Mouse (Mus musculus): ENCODE measurements around the gene Apoa4. TPM values are rescaled to one million over a fixed set of nuclear protein-coding genes. Genes with fewer than 3 reads are reported as not detected.
A peak's percentile ranks its signal among the peaks of the same experiment; 100 is the strongest.

The Apoa4 gene
- total RNA-seq (2022): not detected

DNA sequence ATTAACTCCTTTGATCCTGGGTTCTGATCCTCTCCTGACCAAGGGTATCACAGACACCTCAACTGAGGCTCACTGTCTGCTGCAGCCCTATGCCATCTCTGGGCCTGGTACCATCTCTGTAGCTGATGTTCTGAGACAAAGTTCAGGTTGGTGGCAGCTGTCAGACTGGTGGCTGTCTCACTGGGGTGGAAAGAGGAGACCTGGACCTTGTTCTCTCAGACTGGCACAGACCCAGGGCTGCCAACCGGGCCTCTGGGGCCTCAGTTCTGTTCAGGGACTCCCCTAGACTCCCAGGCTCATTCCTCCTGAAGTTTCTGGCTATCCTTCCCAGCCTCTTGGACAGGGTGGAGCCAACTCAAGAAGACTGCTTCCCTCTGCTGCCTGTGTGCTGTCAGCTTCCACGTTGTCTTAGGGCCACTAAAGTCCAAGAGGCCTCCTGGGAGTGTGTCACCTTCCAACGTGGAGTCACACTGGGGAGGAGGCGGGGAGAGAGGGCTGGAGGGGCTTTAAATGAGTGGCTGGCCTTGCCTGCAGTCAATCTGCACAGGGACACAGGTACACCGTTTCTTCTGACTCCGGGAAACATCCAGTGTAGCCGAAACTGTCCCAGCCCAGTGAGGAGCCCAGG lies at the start of gene Apoa4:
TSS of gene Apoa4 (plus strand) at position 171 of the 628 bp plus-strand sequence.
- no peak for DNase-seq (ENCODE audit: low spot score)

DNA sequence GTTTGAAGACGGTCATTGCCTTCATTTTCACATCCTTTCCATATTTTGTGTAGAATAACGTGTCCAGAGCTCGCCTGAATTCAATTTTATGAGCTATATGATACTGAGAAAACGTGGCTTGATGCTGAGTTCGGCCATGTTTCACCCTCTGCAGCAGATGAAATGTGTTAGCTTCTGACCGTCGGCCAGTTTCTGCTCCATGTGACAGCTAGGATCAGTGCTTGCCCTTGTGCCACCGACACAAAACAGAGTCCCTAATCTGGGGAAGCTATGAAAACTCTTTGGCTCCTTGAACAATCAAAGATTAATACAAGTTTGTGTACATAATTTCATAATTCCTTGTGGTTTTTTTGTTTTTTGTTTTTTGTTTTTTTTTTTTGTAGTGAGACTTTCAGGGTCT lies 49.3 kb upstream of the Apoa4 start:
- peak; percentile 18 for DNase-seq (ENCODE audit: low spot score)

DNA sequence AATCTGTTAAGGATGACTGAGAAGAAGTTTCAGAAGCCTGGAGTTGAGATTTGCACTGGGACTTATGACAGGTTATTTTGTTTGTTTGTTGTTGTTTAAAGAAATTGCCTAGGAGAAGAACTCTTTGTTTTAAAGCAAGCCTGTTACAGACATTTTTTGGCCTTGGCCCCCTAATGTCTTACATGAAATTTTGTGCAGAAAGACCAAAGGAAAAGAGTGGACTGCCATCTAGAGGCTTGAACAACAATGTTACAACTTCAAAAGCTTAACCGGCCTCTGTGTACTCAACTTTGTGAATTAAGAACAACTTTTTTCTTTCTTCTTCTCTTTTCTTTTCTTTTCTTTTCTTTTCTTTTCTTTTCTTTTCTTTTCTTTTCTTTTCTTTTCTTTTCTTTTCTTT lies 48.9 kb upstream of the Apoa4 start:
- peak; percentile 53 for DNase-seq (ENCODE audit: low spot score)

DNA sequence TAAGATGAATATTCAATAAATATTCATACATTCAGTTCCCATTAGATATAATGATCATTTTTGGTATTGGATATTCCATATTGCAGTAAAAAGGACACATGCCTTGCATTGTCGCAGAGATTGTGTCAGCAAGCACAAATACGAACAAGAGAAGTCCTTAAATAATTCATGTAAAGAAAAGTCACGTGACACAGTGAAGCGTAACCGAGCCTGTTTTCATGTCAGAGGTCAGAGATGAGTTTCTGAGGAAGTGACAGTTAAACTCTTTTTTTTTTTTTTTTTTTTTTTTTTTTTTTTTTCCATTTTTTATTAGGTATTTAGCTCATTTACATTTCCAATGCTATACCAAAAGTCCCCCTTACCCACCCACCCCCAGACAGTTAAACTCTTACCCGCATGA lies 47.9 kb upstream of the Apoa4 start:
- DNase-seq (ENCODE audit: low spot score): no peak

DNA sequence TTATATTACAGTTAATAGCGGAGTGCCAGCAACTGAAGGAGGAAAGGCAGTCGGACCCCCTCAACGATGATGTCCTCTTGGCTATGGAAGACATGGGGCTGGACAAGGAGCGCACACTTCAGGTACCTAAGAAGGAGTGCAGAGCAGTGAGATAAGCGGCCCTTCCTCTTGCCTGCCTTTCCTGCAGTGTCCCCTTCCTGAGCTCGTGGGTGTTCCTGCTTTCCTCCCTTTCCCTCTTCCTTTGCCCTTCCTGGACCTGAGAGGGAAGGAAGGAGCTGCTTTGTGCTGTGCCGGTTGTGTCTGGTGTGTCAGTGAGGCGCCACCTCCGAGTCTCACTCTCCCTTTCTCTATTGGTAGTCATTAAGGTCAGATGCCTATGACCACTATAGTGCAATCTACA lies 45.7 kb upstream of the Apoa4 start:
- DNase-seq (ENCODE audit: low spot score): no peak

DNA sequence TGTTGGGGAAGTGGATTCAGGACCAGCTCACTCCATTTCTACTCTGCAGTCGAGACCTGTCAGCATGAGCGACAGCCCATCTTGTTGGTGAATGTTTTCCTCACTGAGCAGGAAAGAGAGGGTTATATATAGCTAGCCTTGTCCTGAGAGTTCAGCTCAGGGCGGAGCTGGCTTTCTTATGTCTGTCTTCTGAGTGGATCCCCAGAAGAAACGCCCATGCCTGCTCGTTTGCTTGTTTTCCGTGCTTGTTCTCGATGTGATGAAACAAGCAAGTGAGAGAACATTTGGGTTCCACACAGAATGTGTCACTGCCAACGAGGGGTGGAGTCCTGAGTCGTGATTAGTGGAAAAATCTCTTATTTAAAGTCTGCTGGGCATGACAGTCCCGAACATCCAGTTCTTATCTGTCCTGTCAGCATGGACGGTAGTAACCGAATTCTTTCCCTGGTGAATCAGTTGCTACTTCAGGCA lies 43.8 kb upstream of the Apoa4 start:
- DNase-seq (ENCODE audit: low spot score): peak; percentile 82

DNA sequence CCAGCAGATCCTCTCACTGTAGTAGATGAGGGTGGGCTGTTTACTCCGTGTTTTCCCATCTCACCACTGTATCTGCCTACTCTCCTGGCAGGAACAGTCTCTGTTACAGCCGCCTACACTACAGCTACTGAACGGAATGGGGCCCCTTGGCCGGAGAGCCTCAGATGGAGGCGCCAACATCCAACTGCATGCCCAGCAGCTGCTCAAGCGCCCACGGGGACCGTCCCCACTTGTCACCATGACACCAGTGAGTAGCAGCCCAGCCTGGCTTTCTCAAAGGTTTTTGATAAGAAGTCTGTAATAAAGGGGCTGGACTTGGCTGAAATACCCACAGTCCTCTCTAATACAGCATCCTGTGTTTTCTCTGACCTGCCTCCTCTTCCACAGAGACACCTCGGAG lies 42.0 kb upstream of the Apoa4 start:
- DNase-seq (ENCODE audit: low spot score): peak; percentile 38

DNA sequence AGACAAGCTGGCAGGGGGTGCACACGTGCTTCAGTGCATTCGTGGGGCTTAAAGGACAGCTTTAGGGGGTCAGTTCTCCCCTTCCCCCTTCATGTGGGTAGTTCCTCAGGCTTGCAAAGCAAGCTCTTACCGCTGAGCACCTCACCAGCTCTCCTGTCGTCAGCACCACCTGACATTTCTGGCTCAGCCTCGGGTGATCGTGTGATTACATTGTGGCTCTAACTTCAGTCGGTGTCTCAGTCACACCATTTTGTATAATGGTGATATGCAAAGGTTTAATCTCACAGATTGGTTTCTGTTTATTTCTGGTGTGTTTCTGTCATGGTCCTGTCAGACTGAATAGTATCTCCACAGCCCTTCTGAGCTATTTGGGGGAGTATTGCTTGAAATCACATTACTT lies 41.6 kb upstream of the Apoa4 start:
- no peak for DNase-seq (ENCODE audit: low spot score)

DNA sequence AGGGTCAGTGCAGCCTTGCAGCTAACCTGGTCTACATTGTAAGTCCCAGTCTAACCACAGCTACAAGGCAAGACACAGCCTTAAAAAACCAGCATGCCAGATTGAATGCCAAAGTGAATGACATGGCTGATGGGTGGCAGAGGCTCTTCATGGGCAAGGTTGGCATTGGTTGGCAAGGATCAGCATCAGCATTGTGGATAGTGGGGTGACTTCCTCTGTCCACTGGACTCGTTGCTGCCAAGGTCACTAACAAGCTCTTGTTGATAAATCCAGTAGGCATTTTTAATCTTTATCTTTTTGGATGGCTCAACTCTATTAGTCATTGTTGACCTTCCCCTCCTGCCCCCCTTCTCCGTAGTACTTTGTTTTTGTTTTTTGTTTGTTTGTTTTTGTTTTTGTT lies 40.9 kb upstream of the Apoa4 start:
- peak; percentile 16 for DNase-seq (ENCODE audit: low spot score)

DNA sequence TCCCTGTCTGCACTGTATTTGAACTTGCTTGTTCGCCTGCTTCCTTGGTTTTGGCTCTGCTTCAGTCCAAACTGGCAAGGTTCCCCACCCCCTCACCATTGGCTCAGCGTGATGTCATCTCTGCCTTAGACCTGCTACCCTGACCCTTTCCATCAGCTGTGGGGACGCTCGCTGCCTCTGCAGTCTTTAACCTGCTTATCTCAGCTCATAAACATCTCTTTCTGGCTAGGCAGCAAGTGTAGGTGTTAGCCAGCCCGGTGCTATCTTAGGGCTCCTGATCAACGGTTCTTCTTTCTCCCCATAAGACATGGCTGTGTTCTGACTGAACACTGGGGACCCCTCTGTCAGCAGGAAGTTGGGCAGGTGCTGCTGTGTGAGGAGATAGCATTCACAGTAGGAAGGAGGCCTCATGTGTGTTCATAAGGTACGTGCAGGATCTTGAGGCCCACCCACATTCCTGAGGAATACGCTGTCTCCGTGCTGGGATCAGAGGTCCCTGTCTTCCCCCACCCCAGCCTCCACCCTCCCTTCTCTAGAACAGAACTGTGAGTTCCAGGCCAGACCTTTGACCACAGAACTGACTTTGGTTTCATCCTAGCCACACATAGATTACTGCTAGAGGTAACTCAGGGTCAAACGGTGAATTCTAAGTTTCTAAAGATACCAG lies 33.5 kb upstream of the Apoa4 start:
- no peak for DNase-seq (ENCODE audit: low spot score)

DNA sequence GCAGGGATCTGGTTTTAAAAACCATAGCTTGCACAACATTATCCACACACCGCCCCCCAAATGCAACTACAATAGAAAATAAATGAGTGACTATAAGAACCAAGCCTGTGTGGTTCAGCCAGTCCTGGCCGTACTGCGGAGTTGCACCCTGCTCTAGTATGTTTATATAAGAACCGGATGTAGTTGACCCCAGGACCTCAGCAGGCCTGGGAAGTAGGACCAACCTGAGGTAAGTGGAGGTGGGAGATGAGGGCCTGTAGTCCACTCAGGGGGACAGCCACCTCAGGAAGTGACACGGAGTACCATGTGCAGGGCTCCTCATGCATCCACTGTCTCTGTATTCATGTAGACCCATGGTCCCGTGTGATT lies 33.0 kb upstream of the Apoa4 start:
- no peak for DNase-seq (ENCODE audit: low spot score)

DNA sequence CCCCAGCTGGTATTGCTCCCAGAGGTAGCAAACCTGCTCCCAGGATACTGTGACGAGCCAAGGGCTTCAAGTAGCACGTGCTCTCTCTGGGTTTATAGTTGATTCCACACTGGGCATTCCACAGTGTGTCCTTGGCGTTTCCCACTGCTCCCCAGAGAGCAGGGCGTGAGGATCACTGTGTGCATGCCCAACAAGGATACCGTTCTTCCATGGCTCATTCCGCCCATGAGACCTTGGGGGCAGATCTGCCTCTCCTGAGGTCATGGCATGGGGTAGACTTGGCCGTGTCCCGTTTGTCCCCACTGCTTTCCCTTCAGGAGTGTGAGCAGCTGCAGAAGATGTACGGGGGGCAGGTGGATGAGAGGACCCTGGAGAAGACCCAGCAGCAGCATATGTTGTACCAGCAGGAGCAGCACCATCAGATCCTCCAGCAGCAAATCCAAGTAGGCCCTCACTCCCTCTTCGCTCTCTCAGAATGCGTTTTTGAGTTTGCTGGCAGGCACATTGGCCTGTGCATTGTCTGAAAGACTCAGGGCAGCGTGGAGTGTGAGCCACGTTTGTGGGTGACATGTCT lies 32.0 kb upstream of the Apoa4 start:
- no peak for DNase-seq (ENCODE audit: low spot score)

DNA sequence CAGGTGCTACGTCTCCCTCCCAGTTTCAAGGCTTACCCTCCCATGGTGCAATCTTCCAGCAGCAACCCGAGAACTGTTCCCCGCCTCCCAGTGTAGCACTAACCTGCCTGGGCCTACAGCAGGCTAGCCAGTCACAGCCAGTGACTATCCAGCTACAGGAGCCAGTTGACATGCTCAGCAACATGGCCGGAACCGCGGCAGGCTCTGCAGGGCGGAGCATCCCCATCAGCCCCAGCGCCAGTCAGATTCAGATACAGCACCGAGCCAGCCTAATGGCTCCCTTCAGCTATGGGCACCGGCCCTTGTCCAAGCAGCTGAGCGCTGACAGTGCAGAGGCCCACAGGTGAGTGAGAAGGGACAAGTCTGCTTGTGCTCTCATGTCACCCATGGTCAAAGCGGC lies 30.0 kb upstream of the Apoa4 start:
- DNase-seq (ENCODE audit: low spot score): no peak

DNA sequence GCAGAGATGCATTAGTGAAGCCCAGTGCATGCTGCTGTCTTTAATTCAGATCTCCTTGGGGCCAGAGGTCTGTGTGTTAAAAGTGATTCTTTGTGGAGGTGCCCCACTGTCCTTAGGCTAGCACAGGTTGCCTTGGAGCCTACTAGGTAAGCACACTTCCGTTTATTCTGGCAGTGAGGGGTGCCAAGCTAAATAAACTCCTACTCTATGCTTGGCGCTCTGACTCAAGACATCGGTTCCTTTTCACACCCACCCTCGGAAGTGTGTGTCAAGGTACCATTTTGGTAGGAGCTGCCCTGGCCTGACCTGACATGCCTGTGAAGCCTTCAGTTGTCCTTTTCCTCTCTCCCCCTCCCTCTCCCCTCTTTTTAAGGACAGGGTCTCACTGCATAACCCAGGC lies 26.2 kb upstream of the Apoa4 start:
- DNase-seq (ENCODE audit: low spot score): no peak

DNA sequence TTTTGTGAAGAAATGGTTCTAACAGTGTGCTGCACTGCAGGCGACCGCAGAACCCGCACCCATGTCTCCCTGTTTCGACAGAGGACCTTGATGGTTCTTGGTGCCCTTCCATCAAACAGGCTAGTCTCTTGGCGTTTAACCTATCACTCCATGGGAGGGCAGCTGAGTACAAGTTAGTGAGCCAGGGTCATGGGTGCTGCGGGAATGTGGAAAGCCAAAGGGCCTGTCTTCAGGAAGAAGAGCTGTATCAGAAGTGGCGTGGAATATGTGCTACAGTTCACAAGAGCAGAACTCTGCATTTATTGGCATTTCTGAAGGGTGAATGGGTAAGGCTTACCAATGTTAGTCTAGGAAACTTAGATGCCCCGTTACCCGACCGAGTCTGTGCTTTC lies 25.6 kb upstream of the Apoa4 start:
- peak; percentile 20 for DNase-seq (ENCODE audit: low spot score)

DNA sequence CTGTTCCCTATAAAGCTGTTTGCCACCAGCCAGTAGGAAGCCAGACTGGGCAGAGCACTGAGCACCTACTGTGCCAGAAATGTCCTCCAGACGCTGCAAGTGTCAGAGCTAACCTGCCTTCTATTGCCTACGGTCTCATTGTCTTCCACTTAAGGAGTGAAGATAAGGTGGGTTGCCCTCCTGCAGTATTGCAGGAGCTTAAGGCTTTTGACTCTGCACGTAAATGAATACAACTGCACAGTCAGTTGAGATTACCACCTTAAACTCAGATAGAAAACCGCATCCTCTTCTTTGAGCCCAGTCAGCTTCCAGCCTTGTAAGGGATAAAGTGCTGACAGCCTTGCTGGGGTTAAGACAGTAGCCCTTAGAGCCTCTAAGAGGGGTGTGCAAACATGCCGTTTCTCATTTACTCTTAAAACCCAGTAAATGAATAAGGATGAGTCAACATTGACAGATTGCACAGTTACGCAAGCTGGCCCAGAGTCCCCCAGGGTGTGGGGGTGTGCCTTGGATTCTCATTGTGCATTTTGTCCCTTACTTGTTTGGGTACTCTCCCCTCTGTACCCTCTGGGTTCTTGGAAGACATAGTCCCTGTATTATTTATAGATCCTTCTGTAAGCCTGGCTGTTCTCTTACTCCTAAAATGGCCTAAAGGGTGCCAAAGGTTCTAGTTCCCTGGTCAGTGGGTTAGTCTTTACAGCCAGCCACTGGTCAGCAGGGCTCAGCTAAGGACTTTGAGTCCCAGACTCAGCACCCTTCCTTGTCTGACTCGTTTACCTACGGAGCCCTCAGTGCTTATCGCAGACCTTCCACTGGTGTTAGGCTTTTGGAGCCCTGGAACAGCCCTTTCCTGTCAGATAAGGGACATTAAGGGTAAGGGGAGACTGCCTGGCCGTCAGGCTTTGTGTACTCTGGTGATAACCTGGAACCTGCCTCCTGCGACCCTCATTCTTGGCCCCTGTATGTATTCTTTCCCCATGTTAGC lies 24.9 kb upstream of the Apoa4 start:
- DNase-seq (ENCODE audit: low spot score): peak; percentile 46

DNA sequence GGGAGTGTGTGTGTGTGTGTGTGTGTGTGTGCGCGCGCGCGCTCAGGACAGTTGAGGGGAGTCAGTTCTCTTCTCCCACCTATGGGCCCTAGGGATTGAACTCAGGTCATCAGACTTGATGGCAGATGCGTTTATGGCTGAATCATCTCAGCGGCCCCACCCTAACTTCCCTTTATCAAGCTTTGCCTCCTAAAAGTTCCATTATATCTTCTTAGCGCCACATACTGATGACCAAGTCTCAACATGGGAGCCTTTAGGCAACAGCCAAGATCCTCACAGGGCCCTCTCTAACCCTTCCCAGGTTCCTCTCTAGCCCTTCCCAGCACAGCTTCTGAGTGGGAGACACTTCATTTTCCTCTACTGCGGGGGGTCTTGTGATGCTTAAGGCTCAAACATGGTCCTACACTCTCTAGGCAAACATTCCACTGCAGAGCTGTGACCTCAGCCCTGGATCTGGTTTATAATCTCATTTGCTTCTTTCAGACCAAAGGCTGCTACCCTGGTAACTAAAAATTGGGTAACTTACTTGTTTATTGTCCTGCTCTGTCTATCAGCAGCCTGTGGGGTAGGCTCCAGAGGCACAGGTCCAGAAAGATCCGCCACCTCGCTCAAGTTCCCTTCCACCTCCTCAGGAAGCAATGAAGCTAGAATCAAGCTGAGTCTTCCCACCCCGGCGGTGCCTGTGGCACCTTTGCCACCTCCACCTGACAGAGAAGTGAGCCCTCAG lies 23.6 kb upstream of the Apoa4 start:
- no peak for DNase-seq (ENCODE audit: low spot score)

DNA sequence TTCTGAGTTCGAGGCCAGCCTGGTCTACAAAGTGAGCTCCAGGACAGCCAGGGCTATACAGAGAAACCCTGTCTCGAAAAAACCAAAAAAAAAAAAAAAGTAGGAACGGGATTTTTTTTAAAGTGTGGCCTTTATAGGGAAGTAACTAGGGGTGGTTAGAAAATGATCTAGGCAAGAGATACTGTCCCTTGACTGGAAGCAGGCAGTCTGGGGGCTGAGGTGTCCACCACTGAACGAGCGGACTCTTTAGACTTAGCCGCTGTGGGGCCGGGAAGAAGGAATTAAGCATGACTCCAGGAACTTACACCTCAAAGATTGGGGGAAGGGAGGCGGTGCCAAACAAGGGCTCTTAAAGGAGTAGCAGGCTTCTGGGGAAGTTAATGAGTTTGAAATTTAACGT lies 22.3 kb upstream of the Apoa4 start:
- DNase-seq (ENCODE audit: low spot score): no peak

DNA sequence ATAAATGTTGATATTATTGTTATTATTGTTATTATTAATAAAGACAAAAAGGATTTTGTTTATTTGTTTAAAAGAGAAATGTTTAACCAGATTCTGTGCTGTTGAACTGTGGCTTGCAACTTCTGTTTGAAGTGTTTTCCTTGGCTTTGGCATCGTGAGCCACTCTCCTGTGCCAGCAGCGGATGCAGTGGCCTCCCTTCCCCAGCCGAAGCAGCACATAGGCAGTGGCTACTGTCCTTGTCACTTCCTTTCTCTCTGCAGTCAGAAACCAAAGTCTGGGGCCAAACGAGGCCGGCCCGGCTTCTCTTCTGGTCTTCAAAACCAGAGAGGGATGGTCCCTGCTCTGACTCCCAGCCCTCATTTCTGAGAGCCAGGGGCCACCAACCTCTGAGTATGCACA lies 17.4 kb upstream of the Apoa4 start:
- DNase-seq (ENCODE audit: low spot score): peak; percentile 22

DNA sequence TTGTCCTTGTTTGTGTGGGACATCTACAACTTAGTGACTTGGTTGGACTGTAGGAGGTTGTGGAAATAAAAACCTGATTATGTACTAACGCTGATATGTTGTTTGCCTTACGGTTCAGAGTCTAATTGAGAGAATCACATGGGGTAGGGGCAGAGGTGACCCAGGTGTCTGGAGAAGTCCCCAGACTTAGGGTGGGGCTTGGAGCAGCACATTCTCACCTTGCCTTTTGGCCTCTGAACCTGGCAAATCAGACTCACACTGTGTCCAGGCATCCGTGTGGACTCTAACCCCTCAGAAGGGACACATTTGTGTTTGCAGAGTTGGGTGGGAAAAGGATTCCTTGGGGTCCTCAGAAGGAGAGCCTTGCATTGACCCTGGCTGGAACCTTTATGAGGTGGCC lies 16.4 kb upstream of the Apoa4 start:
- DNase-seq (ENCODE audit: low spot score): no peak

DNA sequence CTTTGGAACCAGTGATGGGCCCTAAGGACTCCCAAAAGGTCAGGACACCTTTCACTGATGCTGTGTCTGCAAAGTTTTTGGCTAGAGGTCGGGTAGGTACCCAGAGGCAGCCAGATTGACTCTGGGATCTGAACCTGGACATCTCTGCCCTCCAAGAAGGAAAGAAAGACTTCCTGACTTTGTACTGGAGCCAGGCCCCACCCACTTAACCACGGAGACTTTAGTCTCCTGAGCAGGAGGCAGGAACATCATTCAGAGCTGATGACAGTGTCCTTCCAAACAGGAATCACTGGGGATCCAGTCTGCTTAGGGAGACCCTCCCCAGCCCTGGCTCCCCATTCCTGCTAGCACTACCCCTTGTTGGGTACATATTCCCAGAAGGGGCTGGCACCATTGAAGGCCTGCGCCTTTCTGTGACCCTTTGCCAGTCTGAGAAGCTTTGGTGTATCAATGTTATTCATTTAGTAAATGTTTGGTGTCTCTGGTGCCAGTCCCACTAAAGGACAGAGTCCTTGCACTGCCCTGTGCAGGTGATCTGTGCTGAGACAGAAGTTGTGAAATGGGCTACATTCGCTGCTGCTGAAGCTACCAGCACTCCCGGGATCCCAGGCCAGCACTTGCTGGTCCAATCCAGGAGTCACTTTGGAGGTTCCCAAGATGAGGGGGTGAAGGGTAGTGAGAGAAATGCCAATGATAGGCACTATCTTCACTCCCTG lies 15.4 kb upstream of the Apoa4 start:
- no peak for DNase-seq (ENCODE audit: low spot score)

Measured in heart, adult 8-10 months (tissue).